Mouse (Mus musculus) liver, postnatal 0 days (tissue): Measurements from ENCODE around the gene Hpcal1. TPM values are rescaled to one million over a fixed set of nuclear protein-coding genes. Genes with fewer than 3 reads are reported as not detected.

Source experiments
- ATAC-seq: fragments of 200-750 bp; cut with Nextera tagmentation; 2 replicates; pipeline ENCODE4 v1.8.0; 2017; ENCODE audit warnings: mild to moderate bottlenecking, moderate library complexity
- DNase-seq: peaks from one replicate; pipeline ENCODE4 v3.0.0-alpha.2; 2016
- H3K27ac ChIP-seq: fragments of 300-500 bp; sonication (generic); 2 replicates; pipeline ENCODE4 v1.5.1; 2014; ENCODE audit warnings: antibody characterized with exemption, moderate library complexity, mild to moderate bottlenecking, low read depth
- H3K27me3 ChIP-seq: fragments of 300-500 bp; sonication (generic); 2 replicates; pipeline ENCODE4 v1.6.1; 2014; ENCODE audit warnings: low read length, control low read depth, mixed read lengths; ENCODE audit not compliant: insufficient read depth
- H3K36me3 ChIP-seq: fragments of 300-500 bp; sonication (generic); replicated peaks from 2 replicates; pipeline ENCODE4 v1.6.1; 2014; ENCODE audit warnings: mild to moderate bottlenecking, control low read depth, low read length, moderate library complexity, mixed read lengths; ENCODE audit not compliant: insufficient read depth
- H3K4me1 ChIP-seq: fragments of 300-500 bp; sonication (generic); 2 replicates; pipeline ENCODE4 v1.6.1; 2014; ENCODE audit warnings: antibody characterized with exemption, mild to moderate bottlenecking, control low read depth; ENCODE audit not compliant: insufficient read depth
- H3K4me2 ChIP-seq: fragments of 300-500 bp; sonication (generic); 2 replicates; pipeline ENCODE4 v1.6.1; 2014; ENCODE audit warnings: low read depth, mild to moderate bottlenecking, low read length, moderate library complexity, mixed read lengths
- H3K4me3 ChIP-seq: fragments of 300-500 bp; sonication (generic); 2 replicates; pipeline ENCODE4 v1.5.1; 2014; ENCODE audit warnings: low read depth, low read length
- H3K9ac ChIP-seq: fragments of 300-500 bp; sonication (generic); replicated peaks from 2 replicates; pipeline ENCODE4 v1.6.1; 2014; ENCODE audit warnings: mild to moderate bottlenecking, moderate library complexity
- H3K9me3 ChIP-seq: fragments of 300-500 bp; sonication (generic); 2 replicates; pipeline ENCODE4 v1.6.1; 2016; ENCODE audit warnings: mild to moderate bottlenecking, control low read depth, low read length, mixed read lengths
- CTCF ChIP-seq: sonication (generic); IDR thresholded peaks from 2 replicates; pipeline ENCODE4 v1.5.1; 2016; ENCODE audit warnings: antibody characterized with exemption, low read depth
- EP300 ChIP-seq: IDR thresholded peaks from 2 replicates; pipeline ENCODE4 v1.6.1; 2016; ENCODE audit warnings: antibody characterized with exemption, low read depth, mild to moderate bottlenecking
- WGBS: fragments of 180-500 bp; shearing (Covaris S2); extraction: QIAGEN DNeasy Blood & Tissue Kit; methylation state at CpG from one replicate; pipeline ENCODE4 v1.1.7; 2014; ENCODE audit not compliant: insufficient replicate concordance; 5-methylcytosine and 5-hydroxymethylcytosine counted together
- polyA plus RNA-seq: library from polyadenylated mRNA; unstranded; fragments of >200 nt; fragmentation: Nextera tagmentation; extraction: Ambion mirVana; gene quantifications from 2 replicates; pipeline ENCODE4 v1.2.1, GENCODE M21; 2015

The Hpcal1 gene
- polyA plus RNA-seq, 1 experiment from 2014 or later, result 20.8 TPM

DNA sequence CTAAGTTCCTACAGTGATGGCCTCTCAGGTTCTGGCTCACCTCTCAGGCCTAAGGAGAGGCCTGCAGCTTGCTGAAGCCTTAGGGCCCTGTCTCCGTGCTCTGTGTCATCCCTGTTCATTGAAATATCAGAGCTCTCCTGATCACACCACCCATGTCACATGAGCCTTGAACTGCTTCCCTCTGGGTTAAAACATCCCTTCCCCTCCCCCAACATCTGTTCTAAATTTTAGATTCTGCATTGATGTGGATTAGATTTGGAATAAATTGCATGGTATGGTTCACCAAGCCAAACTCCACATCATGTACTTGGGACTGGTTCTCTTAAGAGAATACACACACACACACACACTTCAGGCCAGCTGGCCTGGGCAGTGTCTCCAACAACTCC, 32.5 kb downstream of the Hpcal1 start:
- H3K4me1 ChIP-seq, result peaks cover 41% of the 10 kb centered on the region
- no peak overlapping the region for H3K9ac ChIP-seq
- no peak overlapping the region for H3K4me3 ChIP-seq
- TF ChIP-seq EP300, result no peak
- TF ChIP-seq CTCF, result no peak
- WGBS, result 63% methylated on average over 1 of the region's 1 CpGs
- no peak overlapping the region for H3K27ac ChIP-seq
- ATAC-seq, result no peak
- H3K27me3 ChIP-seq, result no peaks in the 10 kb centered on the region
- DNase-seq, result no peak
- H3K36me3 ChIP-seq, result no peaks in the 10 kb centered on the region
- H3K9me3 ChIP-seq, result no peaks in the 10 kb centered on the region
- H3K4me2 ChIP-seq, result no peak overlapping the region

DNA sequence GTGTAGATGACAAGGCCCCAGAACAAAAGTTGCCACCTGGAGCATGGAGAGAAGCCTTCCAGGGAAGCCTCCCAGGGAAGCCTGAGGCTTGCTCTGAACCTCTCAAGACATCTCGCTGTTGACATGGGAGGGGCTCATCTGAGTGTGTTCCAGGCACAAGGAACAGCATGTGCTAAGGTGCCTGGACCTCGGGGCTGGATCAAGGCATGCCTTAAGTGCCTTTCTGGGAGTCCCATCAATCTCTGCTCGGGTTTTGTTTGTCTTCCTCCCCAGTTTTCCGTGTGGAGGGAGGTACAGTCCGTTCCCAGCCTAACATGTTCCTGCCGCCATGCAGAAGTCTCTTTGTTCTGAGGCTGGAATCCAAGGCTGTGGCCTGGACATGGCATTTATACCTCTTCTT, 33.3 kb downstream of the Hpcal1 start:
- no peak for TF ChIP-seq EP300
- TF ChIP-seq CTCF, result no peak
- Histone ChIP-seq H3K36me3 (no peaks in the 10 kb centered on the region), H3K4me3 (no peak overlapping the region), H3K27ac (0 out of 2 replicates have a peak overlapping the region, but pooled peaks have one; percentile 30), H3K9me3 (no peaks in the 10 kb centered on the region), H3K9ac (no peak overlapping the region), H3K27me3 (no peaks in the 10 kb centered on the region), H3K4me1 (peaks cover 43% of the 10 kb centered on the region), H3K4me2 (no peak overlapping the region)
- no peak for DNase-seq
- WGBS, result 51% methylated on average over 6 of the region's 6 CpGs
- no peak for ATAC-seq

DNA sequence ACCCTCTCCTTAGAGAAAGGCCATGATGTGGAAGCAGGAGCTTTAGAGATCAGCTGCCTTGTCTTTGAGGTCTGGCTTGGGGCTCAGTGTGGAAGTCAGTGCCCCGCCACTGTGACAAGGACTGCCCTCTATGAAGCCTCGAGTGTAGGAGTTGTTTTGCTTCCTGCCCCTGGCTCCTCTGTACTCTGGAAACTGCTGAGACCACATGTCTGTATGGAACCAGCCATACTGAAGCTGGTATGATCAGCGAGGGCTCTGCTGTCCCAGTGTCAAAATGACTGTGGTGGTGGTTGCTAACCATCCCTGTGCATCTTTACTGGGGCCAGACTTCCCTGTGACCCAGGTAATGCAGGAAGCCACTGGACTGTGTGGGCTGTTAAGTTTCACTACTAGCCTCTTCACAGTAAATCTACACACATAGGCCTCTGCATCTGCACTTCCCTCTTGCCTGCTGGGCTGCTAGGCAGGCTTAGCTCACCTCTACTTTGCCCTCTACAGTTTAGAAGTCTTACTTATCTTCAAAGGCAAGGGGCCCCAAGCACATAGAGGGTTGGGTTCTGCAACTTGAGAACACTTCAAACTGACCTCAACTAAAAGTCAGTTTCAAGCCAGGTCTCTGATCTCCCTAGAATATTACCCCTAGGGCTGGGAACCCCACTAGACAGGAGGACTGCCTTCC, 33.9 kb downstream of the Hpcal1 start:
- Histone ChIP-seq H3K9ac (no peak overlapping the region), H3K4me1 (peaks cover 43% of the 10 kb centered on the region), H3K27me3 (no peaks in the 10 kb centered on the region), H3K36me3 (no peaks in the 10 kb centered on the region), H3K27ac (0 out of 2 replicates have a peak overlapping the region, but pooled peaks have one; percentile 30), H3K4me3 (no peak overlapping the region), H3K9me3 (no peaks in the 10 kb centered on the region), H3K4me2 (no peak overlapping the region)
- WGBS, result 33% methylated on average over 3 of the region's 3 CpGs
- TF ChIP-seq EP300 (no peak), CTCF (no peak)
- ATAC-seq (0 out of 2 replicates have a peak, but pooled peaks have one; percentile 11), DNase-seq (no peak)

DNA sequence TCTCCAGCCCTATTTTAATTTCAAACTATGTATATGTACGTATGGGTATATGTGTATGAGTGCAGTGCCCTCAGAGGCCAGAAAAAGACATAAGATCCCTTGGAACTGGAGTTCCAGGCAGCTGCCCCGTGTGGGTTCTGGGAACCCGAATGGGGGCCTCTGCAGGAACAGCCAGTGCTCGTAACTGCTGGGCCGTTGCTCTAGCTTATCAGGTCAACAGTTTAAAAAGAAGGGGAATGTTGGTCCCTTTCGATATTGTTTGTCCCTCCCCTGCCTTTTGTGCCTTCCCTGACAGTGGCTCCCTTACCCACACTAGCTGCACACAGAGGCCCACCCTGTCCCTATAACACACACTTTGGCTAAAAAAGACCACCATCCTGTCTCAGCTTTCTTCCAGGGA, 34.9 kb downstream of the Hpcal1 start:
- WGBS, result 28% methylated on average over 6 of the region's 6 CpGs
- DNase-seq, result no peak
- Histone ChIP-seq H3K9me3 (no peaks in the 10 kb centered on the region), H3K36me3 (no peaks in the 10 kb centered on the region), H3K9ac (no peak overlapping the region), H3K27me3 (no peaks in the 10 kb centered on the region), H3K4me2 (peak overlapping the region; percentile 11; the same call in 1 of the 2 replicates), H3K4me1 (peaks cover 43% of the 10 kb centered on the region), H3K4me3 (no peak overlapping the region), H3K27ac (no peak overlapping the region)
- TF ChIP-seq EP300 (no peak), CTCF (no peak)
- ATAC-seq, result no peak

DNA sequence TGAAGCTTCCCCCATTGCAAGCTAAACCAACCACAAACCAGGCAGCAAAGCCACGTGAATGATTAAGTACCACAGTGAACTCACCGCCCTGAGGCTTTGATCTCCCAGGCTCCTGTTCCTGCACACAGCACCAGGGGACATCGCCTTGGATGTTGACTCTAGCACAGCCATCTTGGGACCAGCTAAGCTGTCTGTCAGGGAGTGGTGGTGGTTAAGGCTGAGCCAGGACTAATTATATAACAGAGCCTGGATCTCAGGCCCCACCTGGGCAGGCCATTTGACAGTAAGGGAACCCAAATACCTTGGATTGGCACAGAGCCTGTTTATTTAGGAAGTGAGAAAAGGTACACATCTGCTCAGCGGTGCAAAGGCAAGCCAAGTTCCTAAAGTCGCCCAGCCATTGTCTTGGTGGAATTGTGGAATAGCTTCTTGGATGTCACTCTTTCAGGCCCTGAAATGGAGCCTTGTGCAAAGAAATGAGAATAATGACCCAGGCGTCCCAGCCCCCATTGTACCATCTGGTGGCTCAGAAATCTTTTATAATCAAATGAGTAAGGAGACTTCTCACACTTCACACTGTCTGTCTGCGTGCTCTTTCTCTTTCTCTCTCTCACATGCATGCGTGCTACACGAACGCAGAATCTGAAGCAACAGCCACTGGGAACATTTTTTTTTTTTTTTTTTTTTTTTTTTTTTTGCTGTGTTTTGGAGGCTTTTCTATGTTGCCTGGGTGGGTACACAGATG, 36.1 kb downstream of the Hpcal1 start:
- TF ChIP-seq EP300 (no peak), CTCF (no peak)
- Histone ChIP-seq H3K27me3 (no peaks in the 10 kb centered on the region), H3K4me3 (no peak overlapping the region), H3K4me2 (no peak overlapping the region), H3K36me3 (no peaks in the 10 kb centered on the region), H3K9me3 (no peaks in the 10 kb centered on the region), H3K9ac (no peak overlapping the region), H3K4me1 (peaks cover 43% of the 10 kb centered on the region), H3K27ac (0 out of 2 replicates have a peak overlapping the region, but pooled peaks have one; percentile 5)
- ATAC-seq, result peak; percentile 62
- no peak for DNase-seq
- 59% methylated on average over 10 of the region's 10 CpGs for WGBS

DNA sequence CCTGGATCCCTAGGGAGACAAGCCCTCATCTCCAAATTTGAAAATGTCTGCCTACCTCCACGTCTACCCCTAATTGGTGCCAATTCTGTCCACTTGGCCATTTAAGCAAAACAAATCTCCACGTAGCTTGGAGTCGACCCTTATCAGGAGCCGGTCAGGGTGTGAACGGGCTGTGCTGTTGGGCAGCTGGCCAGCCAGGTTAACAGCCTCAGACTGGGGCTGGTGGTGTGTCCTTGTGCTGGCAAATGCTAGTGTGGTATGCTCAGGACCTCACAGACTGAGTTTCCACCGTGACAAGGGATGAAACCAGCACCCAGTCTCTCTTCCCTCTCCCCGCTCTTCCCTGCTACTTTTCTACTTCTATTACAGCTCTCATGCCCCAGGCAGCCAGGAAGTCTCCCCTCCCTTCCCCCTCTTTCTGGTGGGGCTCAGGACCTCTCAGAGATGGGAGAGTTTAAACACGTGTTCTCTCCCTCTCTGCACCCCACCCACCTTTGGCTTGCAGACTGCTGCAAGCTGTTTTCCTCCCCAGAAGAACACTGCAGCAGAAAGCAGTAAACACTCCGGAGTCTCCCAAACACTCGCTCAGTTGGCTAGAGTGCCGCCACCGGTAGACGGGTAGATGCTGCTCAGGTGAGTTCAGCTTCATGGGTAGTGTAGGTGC, 37.2 kb downstream of the Hpcal1 start:
- Histone ChIP-seq H3K4me3 (no peak overlapping the region), H3K27ac (no peak overlapping the region; the same call in 1 of the 2 replicates), H3K4me2 (no peak overlapping the region), H3K36me3 (no peaks in the 10 kb centered on the region), H3K4me1 (peaks cover 43% of the 10 kb centered on the region), H3K9me3 (no peaks in the 10 kb centered on the region), H3K9ac (no peak overlapping the region), H3K27me3 (no peaks in the 10 kb centered on the region)
- WGBS, result 41% methylated on average over 13 of the region's 13 CpGs
- peak; percentile 61 for DNase-seq
- TF ChIP-seq EP300 (no peak), CTCF (no peak)
- peak; percentile 60 for ATAC-seq
